Mouse (Mus musculus) cerebellum, adult 9-11 months (tissue): ENCODE results near the gene Ciao2a.
A peak's percentile ranks its signal among the peaks of the same experiment; 100 is the strongest.

Source experiments
- DNase-seq: peaks from one replicate; pipeline ENCODE4 v3.0.0; 2022

Gene Ciao2a

DNA sequence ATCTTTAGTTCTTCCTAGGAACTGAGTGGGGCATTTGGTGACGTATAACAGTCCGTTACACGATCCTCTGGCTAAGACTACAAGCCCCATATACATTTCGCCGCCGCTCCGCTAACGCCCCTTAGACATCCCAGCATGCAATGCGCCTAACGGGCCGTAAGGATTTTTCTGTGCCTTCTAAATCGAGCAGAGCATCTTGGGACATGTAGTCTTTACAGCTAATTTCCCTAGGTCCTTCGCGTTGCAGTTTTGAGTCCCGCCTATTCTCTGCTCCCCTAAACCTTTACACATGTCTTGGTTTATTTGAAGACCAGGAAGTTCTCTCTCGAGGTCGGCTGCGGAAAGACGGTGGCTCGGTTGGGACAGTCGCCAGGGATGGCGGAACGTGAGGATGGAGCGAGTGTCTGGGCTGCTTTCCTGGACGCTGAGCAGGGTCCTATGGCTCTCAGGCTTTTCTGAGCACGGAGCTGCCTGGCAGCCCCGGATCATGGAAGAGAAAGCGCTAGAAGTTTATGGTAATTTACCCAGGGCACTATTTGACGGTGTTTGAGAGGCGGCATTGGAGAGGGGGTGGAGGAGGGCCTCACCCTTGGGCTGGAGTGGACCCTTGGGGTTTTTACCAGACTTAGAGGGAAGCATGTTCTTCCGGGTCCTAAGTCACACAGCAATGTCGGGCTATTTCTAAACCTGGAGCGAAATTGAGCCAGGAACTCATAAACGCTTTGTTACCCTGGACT, at the start of gene Ciao2a, which contains the start of gene Snx1:
TSS of gene Ciao2a (plus strand) at position 156 of the 737 bp plus-strand sequence.
TSS of gene Snx1 (minus strand) at position 132 of the 737 bp plus-strand sequence.
- DNase-seq = peak; percentile 95

DNA sequence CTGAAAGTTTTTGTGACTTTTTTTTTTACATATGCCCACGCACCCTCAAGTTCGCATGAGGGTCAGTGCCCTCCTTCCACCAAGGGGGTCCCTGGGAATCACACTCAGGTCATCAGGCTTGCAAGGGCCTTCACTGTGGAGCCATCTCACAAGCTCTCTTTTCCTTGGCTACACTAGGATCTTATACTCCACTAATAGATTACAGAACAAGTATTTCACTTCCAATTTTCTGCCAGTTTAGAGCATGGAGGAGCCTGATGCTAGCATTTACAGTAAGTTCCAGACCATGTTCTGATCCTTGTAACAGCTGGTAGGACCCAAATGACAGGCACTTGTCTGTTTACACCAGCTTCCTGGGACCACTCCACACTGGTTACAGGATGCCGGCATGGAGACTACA, 48.3 kb upstream of the Ciao2a start:
- DNase-seq = no peak

DNA sequence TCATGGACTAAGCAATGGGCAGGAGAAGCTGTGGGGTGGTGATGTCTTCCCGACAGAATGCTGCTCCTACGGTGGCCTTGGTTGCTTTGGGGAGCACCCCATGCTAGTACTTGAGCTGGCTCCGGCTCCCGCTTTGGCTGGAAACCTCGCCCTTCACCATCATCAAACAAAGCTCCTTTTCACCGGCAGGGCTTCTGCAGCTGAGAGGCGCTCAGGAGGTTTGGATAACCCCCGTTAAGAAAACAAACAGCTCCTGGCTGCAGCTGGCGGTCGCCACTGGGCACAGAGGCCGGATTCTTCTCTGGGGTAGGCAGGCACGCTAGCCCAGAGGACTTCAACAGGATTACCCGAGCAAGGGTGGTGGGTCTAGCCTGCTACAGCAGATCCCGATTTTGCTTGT, 47.9 kb upstream of the Ciao2a start:
- DNase-seq = no peak

- DNase-seq = no peak
Measured at GRCm38 (mm10) chr9:66080804-66081459, 45.5 kb upstream of the Ciao2a start.

DNA sequence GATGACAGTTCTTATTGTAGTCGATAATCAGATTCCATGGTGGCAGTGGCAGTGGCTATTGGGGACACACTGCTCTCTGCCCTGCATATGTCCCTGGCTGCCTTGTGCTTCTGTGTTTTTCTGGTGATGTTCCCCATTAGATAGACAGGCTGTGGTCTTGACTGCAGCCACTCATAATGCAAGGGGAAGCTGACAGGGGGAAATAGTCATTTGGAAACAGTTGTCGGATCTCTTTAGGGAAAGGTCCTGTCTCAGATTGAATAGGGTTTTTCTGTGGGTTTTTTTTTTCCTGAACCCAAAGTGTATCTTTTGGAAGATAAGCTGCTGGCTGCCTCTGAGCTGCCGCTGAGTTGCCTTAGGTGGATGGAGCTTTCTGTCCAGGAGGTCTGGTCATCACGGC, 44.4 kb upstream of the Ciao2a start:
- no peak for DNase-seq

DNA sequence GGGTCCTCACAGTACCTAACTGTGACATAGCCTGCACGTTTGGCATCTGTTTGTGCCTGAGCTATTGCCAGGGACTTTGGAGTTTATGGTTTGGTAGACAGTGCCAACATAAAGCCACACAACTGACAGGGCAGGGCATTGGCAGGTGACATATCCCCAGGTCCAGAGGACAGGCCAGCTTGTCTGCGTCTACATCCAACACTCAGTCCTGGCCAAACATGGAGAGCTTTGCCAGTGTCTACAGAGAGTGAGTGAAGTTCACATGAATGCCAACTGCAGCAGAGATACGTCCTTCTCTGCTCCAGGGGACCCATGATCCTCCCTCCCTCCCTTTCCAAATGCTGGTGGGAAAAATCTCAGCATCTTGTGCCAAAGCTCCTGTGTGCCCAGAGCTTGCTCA, 42.2 kb upstream of the Ciao2a start:
- no peak for DNase-seq

DNA sequence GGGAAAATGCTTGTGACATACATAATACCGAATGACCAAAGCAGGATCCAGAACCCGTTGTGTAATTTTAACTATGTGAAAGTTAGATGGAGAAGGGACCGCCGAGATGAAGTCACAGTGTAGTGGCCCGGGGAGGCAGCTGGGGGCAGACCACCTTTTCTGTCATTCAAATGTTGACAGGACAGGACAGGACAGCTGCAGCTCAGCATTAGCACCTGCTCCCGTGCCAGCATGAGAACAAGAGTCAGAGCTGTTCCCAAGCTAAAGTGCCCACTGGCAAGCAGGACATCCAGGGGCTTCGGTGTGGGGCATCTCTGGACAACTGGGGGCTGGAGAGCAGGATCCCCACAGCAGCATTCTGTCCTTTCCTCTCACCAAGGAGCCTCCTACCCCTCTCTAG, 39.3 kb upstream of the Ciao2a start:
- no peak for DNase-seq

GRCm38 (mm10) chr9:66088411-66088810, 38.0 kb upstream of the Ciao2a start:
- DNase-seq = no peak

- DNase-seq = no peak
Measured at GRCm38 (mm10) chr9:66090593-66091244, 35.7 kb upstream of the Ciao2a start.

GRCm38 (mm10) chr9:66091327-66092231, 34.8 kb upstream of the Ciao2a start:
- no peak for DNase-seq

GRCm38 (mm10) chr9:66092664-66093063, 33.7 kb upstream of the Ciao2a start:
- DNase-seq = no peak

DNA sequence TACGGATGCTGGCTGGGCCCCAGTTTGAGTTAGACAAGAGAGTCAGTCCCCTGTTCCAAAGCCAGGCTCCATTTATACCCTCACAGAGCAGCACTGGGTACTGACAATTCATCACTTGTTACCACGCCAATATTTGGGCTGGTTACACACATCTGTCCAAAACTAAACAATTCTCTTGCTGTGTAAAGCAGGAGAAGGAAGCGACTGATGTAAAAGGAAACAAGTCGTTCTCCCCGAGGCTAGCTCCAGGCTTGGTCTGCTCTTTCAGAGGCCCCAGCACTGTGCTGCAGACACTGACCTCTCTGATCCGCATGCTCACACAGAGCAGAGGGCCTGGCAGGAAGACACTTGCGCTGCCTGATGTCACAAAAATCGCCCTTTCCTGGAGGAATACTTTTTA, 24.8 kb upstream of the Ciao2a start:
- DNase-seq = peak; percentile 28

DNA sequence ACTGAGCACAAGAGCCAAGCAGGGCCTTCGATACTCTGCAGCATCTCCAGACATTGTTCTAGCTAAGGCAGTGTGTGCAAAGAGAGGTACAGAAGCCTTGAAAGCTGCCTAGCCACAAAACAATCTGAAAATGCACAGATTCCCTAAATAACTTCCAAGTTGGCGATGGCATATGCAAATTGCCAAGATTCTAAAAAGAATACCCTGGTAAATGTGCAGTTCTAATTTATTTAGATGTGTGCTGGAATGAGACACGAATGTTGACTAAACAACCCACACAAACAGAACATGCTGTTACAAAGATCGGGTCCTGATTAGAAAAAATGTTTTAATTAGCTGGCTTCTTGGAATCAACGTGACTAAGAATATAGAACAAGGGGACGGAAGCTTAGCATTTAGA, 23.7 kb upstream of the Ciao2a start:
- no peak for DNase-seq

GRCm38 (mm10) chr9:66104601-66105000, 21.8 kb upstream of the Ciao2a start:
- DNase-seq = no peak

DNA sequence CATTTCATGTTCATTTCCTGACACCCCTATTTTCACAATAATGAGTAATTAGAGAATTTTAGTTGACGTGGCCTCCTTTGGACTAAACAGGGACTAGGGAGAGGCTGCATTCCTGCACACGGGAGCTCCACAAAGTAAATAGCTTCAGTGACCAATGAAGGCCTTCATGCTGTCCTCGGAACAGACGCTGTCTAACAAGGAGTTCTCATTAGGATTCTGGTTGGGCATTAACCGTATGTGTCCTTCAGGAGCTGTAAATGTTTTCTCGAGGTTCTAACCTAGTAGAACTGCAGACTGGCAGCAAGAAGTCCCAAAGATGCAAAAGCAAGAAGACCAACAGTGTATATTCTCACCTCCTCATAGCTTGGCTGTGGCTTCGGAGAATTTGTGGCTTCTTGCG, 21.2 kb upstream of the Ciao2a start:
- DNase-seq = no peak

DNA sequence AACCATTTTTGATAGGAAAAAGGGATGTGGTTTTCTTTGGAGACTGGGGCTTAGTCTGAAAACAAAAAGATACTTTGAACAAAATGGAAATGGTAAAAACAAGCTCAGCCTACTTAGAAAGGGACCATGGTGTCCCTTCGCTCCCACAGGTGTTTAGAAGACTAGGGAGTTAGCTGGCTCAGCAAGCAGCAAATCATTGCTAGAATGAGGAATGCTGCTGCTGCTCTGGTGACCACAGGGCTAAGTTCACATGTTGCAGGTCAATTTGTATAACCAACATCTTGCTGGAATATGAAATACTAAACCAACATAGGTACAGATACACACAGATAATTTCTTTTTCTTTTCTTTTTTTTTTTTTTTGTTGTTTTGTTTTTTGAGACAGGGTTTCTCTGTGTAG, 16.8 kb upstream of the Ciao2a start:
- DNase-seq = no peak

DNA sequence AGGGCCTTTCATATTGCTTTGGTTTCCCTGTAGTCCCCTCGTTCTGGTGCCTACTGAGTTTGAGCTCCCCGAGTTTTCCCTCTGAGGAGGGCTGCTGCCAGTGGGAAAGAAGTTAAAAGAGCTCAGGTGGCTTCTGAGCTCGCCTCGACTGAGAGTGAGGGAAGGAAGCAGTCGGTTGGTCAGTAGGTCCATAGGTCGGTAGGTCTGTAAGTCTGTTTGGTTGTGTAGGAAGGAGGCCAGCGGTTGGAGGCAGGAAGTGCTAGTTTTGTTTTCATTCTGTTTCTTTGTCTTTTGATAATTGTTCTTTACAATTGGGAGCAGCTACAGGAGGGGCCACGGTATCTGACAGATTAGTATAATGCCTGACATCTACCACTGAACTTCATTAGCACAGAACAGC, 16.3 kb upstream of the Ciao2a start:
- no peak for DNase-seq

DNA sequence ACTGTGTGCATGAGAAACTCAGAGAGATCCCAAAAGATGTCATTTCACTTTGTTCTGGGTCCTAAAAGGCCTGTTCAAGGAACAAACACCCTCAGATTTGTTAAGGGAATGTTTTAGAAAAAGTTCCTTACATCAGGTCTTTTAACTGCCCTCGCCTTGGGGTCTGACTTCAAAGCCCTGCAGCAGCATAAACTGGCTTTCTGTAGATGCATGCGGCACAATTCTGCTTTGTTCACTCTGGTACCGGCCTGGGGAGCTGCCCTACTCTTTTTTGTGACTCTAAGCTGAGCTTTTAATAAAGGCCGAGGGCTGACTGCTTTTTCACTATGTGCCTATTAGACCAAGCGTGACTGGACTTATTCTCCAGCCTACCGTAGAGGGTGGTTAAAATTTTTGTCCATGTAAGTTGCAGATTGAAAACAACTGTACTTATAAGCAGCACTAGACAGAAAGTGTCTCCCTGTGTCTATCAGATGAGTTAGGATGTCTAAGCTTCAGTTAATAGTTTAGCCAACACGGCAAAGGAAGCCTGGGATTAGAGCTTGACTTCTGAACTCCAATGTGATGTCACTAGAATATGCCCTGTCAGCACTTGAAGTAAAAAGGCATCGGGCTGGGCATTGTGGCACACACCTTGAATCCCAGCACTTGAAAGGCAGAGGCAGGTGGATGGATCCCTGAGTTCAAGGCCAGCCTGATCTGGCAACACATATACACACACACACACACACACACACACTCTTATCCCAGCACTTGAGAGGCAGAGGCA, 15.6 kb upstream of the Ciao2a start:
- no peak for DNase-seq

- DNase-seq = no peak
Measured at GRCm38 (mm10) chr9:66114341-66114740, 12.1 kb upstream of the Ciao2a start.

DNA sequence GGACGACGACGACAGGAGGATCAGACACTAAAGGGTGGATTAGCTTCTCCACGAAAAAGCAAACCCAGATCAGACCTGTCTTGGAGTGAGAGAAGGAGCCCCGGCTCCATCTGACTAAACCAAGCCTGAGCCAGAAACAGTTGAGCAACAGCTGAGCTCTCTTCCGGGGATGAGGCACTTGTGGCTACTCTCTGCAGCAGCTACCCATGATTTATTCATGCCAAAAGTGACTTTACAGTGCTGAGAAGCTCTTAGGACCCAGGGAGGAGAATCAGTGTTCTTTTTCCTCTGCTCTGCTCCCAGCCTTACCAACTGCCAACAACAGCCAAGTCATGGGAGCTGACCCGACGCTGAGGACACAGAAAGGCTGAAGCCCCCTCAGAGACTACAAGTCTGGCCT, 9.5 kb upstream of the Ciao2a start:
- DNase-seq = no peak

- no peak for DNase-seq
Measured at GRCm38 (mm10) chr9:66119498-66119897, 6.9 kb upstream of the Ciao2a start.

DNA sequence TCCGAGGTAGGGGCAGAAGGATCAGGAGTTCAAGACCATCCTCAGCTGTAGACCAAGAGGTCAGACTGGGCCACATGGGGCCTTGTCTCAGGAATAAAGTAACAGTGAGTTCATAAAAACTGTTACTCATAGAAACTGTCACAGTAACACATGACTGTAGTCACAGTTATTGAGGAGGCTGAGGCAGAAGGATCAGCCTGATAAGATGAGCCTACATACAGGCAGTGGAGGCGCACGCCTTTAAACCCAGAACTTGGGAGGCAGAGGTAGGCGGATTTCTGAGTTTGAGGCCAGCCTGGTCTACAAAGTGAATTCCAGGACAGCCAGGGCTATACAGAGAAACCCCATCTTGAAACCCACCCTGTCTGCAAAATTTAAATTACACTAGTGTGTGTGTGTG, 6.3 kb upstream of the Ciao2a start:
- DNase-seq = no peak
